Mouse (Mus musculus) bone marrow macrophage, adult 2 months (primary cell): Measurements from ENCODE around the gene Pex6.

ENCODE experiments used
- CTCF ChIP-seq: IDR thresholded peaks from 2 replicates; pipeline ENCODE4 v1.5.1; 2012; ENCODE audit warnings: low read depth, mild to moderate bottlenecking, low read length, moderate library complexity
- POLR2A ChIP-seq: IDR thresholded peaks from 2 replicates; pipeline ENCODE4 v1.6.1; 2012; ENCODE audit warnings: mild to moderate bottlenecking, low read depth, low read length, borderline replicate concordance

DNA sequence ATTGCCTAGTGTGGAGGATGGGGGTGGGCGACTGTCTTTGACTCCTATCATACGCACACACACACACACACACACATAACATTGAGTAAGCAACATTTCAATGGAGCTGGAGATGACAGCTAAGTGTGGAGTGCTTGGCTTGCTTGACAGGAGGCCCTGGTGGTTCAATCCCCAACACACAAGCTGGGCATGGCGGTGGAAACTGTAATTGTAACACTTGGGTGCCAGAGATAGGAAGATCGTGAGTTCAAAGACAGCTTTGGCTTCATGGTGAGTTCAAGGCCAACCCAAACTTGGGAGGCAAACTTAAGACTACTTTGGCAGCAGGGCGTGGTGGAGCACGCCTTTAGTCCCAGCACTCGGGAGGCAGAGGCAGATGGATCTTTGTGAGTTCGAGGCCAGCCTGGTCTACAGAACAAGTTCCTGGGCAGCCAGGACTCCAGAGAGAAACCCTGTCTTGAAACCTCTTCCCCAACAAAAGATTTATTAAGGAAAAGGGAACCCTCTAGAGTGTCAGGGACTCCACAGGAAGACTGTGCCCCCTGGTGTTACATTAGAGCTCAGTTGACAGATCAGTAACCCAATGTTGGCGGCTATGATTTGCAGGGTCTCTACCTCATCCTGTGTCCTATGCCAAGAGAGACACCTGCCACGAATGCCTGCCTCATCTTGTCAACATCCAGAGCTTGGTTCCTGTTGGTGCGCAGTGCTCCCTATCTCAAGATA, 3.7 kb downstream of the Pex6 start:
- TF ChIP-seq CTCF (no peak), POLR2A (no peak)
